Mouse (Mus musculus) hindbrain, embryonic 14.5 days (tissue): ENCODE results near the gene Plcz1. TPM values are rescaled to one million over a fixed set of nuclear protein-coding genes. Genes with fewer than 3 reads are reported as not detected.

Experiments used
- ATAC-seq: fragments of 200-750 bp; cut with Nextera tagmentation; 2 replicates; pipeline ENCODE4 v1.8.0; 2017; ENCODE audit warnings: moderate number of reproducible peaks, mild to moderate bottlenecking, moderate TSS enrichment, moderate library complexity; ENCODE audit not compliant: low FRiP score
- DNase-seq: peaks from one replicate; pipeline ENCODE4 v3.0.0-alpha.2; 2015; ENCODE audit warnings: low spot score
- H3K27ac ChIP-seq: fragments of 300-500 bp; sonication (generic); 2 replicates; pipeline ENCODE4 v1.5.1; 2014; ENCODE audit warnings: mild to moderate bottlenecking, moderate library complexity
- H3K27me3 ChIP-seq: fragments of 300-500 bp; sonication (generic); 2 replicates; pipeline ENCODE4 v1.6.1; 2014; ENCODE audit warnings: mild to moderate bottlenecking, low read length, mixed read lengths; ENCODE audit not compliant: control insufficient read depth, insufficient read depth
- H3K36me3 ChIP-seq: fragments of 300-500 bp; sonication (generic); replicated peaks from 2 replicates; pipeline ENCODE4 v1.6.1; 2014; ENCODE audit not compliant: control insufficient read depth, insufficient read depth
- H3K4me1 ChIP-seq: fragments of 300-500 bp; sonication (generic); replicated peaks from 2 replicates; pipeline ENCODE4 v1.6.1; 2014; ENCODE audit warnings: antibody characterized with exemption, low read length, mixed read lengths; ENCODE audit not compliant: control insufficient read depth, insufficient read depth
- H3K4me2 ChIP-seq: fragments of 300-500 bp; sonication (generic); replicated peaks from 2 replicates; pipeline ENCODE4 v1.6.1; 2014; ENCODE audit warnings: mild to moderate bottlenecking, moderate library complexity
- H3K4me3 ChIP-seq: fragments of 300-500 bp; sonication (generic); replicated peaks from 2 replicates; pipeline ENCODE4 v1.5.1; 2014; ENCODE audit warnings: mild to moderate bottlenecking, low read length
- H3K9ac ChIP-seq: fragments of 300-500 bp; sonication (generic); 2 replicates; pipeline ENCODE4 v1.6.1; 2014
- H3K9me3 ChIP-seq: fragments of 300-500 bp; sonication (generic); 2 replicates; pipeline ENCODE4 v1.6.1; 2016; ENCODE audit warnings: low read length; ENCODE audit not compliant: control insufficient read depth
- WGBS: fragments of 180-500 bp; shearing (Covaris S2); extraction: QIAGEN DNeasy Blood & Tissue Kit; methylation state at CpG from one replicate; pipeline ENCODE4 v1.1.7; 2014; 5-methylcytosine and 5-hydroxymethylcytosine counted together
- polyA plus RNA-seq: library from polyadenylated mRNA; unstranded; fragments of >200 nt; fragmentation: Nextera tagmentation; extraction: Ambion mirVana; gene quantifications from 2 replicates; pipeline ENCODE4 v1.2.1, GENCODE M21; 2014

Gene Plcz1
- polyA plus RNA-seq, 1 experiment from 2014 or later, result 0.19 TPM

GRCm38 (mm10) chr6:139966684-139967083 lies 74.6 kb downstream of the Plcz1 start:
- Histone ChIP-seq H3K9me3 (no peaks in the 10 kb centered on the region), H3K36me3 (no peaks in the 10 kb centered on the region), H3K4me1 (peaks cover 13% of the 10 kb centered on the region), H3K27ac (0 out of 2 replicates have a peak overlapping the region, but pooled peaks have one; percentile 21), H3K9ac (no peak overlapping the region), H3K4me3 (no peak overlapping the region), H3K4me2 (no peak overlapping the region), H3K27me3 (no peaks in the 10 kb centered on the region)
- DNase-seq (peak; percentile 52), ATAC-seq (peak; percentile 66)
- WGBS, result 16% methylated on average over 6 of the region's 6 CpGs

DNA sequence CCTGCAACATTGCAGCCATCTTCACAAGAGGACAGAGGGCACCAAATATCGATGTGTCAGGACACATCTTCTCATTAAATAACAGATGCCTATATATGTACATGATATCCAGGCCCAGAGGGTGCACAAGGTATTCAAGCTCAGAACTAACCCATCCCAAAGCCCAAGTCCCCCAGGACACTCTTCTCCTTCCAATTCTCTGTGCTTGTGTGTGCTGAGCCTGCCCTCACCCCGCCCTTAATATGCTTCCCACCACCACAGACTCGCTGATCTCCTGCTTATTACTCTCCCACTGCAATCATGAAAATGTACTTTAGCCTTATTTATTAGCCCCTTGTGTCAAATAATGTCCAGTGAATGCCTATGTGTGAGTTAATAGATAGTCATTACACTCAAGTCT lies 76.4 kb downstream of the Plcz1 start:
- Histone ChIP-seq H3K9me3 (no peaks in the 10 kb centered on the region), H3K36me3 (no peaks in the 10 kb centered on the region), H3K9ac (no peak overlapping the region), H3K27me3 (no peaks in the 10 kb centered on the region), H3K4me3 (no peak overlapping the region), H3K4me1 (peaks cover 13% of the 10 kb centered on the region), H3K4me2 (no peak overlapping the region), H3K27ac (no peak overlapping the region)
- ATAC-seq (no peak), DNase-seq (no peak)
- WGBS, result 84% methylated on average over 3 of the region's 3 CpGs

DNA sequence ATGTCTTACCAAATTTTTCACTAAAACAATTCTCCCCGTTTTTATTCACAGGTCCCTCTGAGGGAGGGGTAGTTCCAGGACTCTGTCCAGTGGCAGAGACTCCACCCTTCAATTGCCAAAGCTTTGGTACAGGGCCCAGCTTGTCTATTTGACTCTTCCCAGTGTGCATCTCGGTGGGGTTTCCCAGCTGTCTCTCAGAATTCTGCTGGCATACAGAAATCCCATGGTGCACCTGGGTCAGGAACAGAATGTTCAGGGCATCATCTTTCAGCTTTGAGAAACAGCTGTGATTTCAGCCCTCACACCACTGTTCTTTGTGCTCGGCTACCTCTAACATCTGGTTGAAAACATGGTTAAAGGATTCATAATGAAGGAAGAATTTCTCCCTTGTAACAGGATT lies 77.5 kb downstream of the Plcz1 start:
- no peak overlapping the region for H3K27ac ChIP-seq
- H3K36me3 ChIP-seq, result no peaks in the 10 kb centered on the region
- H3K27me3 ChIP-seq, result no peaks in the 10 kb centered on the region
- no peak overlapping the region for H3K4me3 ChIP-seq
- 67% methylated on average over 3 of the region's 3 CpGs for WGBS
- no peak for ATAC-seq
- H3K9me3 ChIP-seq, result no peaks in the 10 kb centered on the region
- H3K9ac ChIP-seq, result no peak overlapping the region
- no peak for DNase-seq
- H3K4me1 ChIP-seq, result peaks cover 13% of the 10 kb centered on the region
- no peak overlapping the region for H3K4me2 ChIP-seq

DNA sequence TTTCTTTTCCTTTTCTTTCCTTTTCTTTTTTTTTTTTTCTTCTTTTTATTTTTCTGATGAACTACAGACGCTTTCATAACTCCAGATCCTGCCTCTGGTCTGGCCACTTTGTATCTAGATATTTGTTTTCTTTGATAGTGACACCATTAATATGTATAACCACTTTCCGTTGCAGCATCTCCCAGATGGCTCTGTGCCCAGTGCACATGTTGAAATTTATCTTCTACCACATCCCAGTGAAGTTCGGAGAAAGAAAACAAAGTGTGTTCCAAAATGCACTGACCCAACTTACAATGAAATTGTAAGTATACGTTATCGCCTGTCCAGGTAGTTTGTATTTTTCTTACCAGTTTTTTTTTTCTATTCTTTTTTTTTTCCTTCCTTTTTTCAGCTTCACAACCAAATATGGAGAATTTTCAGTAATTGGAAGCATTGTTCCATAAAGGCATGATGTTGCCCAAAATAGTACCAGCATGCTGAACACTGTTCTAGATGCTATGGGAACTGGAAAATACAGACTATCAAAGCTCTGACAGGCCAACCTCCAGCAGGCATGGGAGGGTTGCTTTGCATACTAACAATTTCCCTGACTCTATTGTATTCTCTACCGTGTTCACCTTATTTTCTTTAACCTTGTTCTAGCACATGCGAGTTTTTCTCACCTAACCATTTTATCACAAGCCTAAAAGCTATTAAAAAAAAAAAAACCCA lies 83.6 kb downstream of the Plcz1 start:
- no peak for DNase-seq
- Histone ChIP-seq H3K4me1 (no peaks in the 10 kb centered on the region), H3K27ac (no peak overlapping the region), H3K9me3 (no peaks in the 10 kb centered on the region), H3K27me3 (no peaks in the 10 kb centered on the region), H3K36me3 (no peaks in the 10 kb centered on the region), H3K4me2 (no peak overlapping the region), H3K4me3 (no peak overlapping the region), H3K9ac (no peak overlapping the region)
- no peak for ATAC-seq
- WGBS, result 58% methylated on average over 7 of the region's 7 CpGs

GRCm38 (mm10) chr6:139953596-139953995 lies 87.7 kb downstream of the Plcz1 start:
- no peaks in the 10 kb centered on the region for H3K9me3 ChIP-seq
- no peaks in the 10 kb centered on the region for H3K4me1 ChIP-seq
- ATAC-seq, result no peak
- H3K4me3 ChIP-seq, result no peak overlapping the region
- no peak overlapping the region for H3K9ac ChIP-seq
- H3K4me2 ChIP-seq, result no peak overlapping the region
- 90% methylated on average over 12 of the region's 12 CpGs for WGBS
- no peaks in the 10 kb centered on the region for H3K27me3 ChIP-seq
- H3K27ac ChIP-seq, result no peak overlapping the region
- no peak for DNase-seq
- no peaks in the 10 kb centered on the region for H3K36me3 ChIP-seq

GRCm38 (mm10) chr6:139947106-139947879 lies 94.0 kb downstream of the Plcz1 start:
- Histone ChIP-seq H3K27ac (no peak overlapping the region), H3K9me3 (0 out of 2 replicates have a peak, but pooled peaks cover 3% of the 10 kb centered on the region), H3K9ac (no peak overlapping the region), H3K4me2 (no peak overlapping the region), H3K4me3 (no peak overlapping the region), H3K27me3 (no peaks in the 10 kb centered on the region), H3K4me1 (no peaks in the 10 kb centered on the region), H3K36me3 (no peaks in the 10 kb centered on the region)
- DNase-seq, result no peak
- no peak for ATAC-seq
- 89% methylated on average over 8 of the region's 8 CpGs for WGBS

Other genes with a start within 250 kb of the Plcz1 start
- not detected in 2 replicates for gene Capza3, start 205 bp downstream of the Plcz1 start, polyA plus RNA-seq